Mouse (Mus musculus) R1 (cell line): ENCODE measurements at regions not wholly inside any gene's neighbourhood (a gene's known extent, or its start where the extent isn't known, plus 50 kb on each side); places are given as distances from the start of the nearest gene placed in this dataset.

ENCODE experiments used
- DNase-seq: peaks from one replicate; pipeline ENCODE4 v3.0.0-alpha.2; 2018; ENCODE audit warnings: low read depth, low spot score

DNA sequence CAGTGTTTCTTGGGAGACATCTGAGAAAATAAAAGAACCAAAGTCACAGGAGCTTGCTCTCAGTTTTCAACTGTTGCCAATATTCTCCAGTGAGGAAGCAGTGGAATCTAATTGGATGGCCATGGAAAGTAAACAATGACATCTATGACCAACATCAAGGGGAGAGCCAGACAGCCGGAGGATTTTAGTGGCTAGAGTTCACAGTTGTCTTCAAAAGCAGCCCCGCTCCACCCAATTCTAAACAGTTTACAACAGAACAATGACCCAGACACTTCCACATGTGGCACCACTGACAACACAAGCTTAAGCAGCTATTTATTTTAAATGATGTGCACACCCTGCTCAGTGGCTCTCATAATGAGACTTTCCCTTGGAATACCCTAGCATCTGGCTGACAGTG, 317.5 kb upstream of the Isx start:
- no peak for DNase-seq

DNA sequence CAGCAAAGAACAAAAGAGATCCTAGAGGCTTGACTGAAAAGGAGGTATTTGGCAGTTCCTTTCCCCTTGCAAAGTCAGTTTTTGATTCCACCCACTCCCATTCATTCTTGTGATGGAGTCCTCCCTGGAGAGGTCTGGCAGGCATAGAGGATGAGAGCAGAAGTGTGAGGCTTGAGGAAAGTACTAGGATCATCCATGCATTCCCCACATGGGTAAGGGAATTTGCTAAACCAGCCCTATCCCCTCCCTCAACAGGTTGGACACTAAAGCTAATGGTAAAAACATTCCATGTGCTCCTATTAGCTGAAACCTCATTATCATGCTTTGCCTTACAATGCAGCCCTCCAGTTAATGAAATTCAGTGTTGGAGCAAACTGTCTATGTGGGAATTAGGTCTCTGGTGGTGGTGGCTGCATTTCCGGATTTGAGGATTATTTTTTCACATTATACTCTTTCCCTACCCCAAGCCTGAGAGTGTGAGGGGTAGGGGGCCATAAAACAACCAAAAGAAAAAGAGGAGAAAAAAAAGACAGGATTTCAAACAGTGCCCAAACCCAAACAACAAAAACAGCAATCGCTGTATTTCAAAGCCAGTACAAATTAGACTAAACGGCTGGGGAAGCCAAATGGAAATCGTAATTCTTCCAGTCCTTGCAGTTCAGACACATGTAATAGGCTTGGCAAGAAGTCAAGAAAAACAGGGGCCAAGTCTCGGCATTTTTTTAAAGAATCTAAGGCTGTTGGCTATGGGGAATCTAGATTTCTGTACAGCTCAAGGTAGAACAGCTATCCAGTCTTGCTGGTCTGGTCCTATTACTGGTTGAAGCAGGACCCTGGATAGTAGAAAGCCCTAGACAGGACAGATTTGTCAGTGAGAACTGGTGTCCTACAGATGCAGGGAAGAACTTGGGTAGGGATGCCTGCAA, 315.2 kb upstream of the Isx start:
- peak; percentile 60 for DNase-seq

DNA sequence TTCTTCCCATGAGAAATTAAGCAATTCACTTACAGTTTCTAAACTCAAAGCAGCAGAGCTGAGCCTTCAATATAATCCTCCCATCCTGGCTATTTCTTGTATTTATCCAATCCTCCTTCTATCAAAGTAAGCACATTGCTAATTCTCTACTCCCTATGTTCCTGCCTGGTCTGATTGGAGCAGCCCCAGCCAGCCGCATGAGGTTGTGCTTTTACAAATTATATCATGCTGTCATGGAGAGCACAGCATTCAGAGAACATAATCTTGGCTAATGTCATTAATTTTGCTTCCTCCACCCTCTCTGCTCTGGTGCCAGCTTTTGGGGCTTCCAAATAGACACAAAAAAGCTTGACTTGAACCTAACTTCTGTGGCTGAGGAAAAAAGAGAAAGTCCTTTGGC, 311.9 kb upstream of the Isx start:
- DNase-seq: no peak
